Mouse (Mus musculus): ENCODE measurements around the gene Pdgfb. TPM values are rescaled to one million over a fixed set of nuclear protein-coding genes. Genes with fewer than 3 reads are reported as not detected.

Pdgfb gene
- total and polyA plus RNA-seq, 2 experiments from 2014 or later: 3.5 to 32.2 TPM

DNA sequence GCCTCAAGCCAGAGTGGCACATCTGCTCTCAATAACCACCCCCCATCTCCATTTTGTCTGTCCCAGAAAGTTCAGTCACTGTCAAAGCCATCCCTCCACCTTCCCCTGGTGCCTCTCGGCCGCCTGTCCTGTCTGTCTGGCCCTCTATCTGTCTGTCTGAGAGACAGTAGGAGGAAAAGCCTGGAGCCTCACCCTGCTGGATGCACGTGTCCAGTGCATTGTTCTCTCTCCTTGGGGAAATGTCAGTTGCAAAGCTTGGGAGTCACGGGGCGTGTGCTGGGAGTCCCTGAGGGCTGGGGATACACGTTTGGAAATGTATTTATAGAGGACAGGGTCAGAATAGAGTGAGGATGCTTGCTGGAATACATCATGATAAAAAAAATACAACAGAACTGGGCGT, 61.3 kb downstream of the Pdgfb start:
- DNase-seq (ENCODE audit: low spot score) (no peak), ATAC-seq (ENCODE audit: insufficient read depth, low read depth) (peak; percentile 21; the same call in 1 of the 2 replicates)
- Histone ChIP-seq H3K36me3 (replicated peaks; ENCODE audit: control insufficient read depth, insufficient read depth, low read length) (no peaks in the 10 kb centered on the region), H3K9ac (replicated peaks; ENCODE audit: low read depth, low read length) (no peak overlapping the region), H3K4me1 (ENCODE audit: control insufficient read depth, insufficient read depth) (peaks cover 36% of the 10 kb centered on the region), H3K27ac (ENCODE audit: low read depth) (no peak overlapping the region), H3K4me2 (ENCODE audit: low read depth, low read length) (no peak overlapping the region), H3K9me3 (replicated peaks; ENCODE audit: control insufficient read depth, low read length) (no peaks in the 10 kb centered on the region), H3K4me3 (ENCODE audit: low read depth, low read length) (no peak overlapping the region), H3K27me3 (ENCODE audit: control insufficient read depth, insufficient read depth, low read length) (no peaks in the 10 kb centered on the region)
- WGBS: 54% methylated on average over 7 of the region's 7 CpGs
- TF ChIP-seq CTCF (IDR thresholded peaks at IDR 0.05; ENCODE audit: low read depth) (no peak), EP300 (IDR thresholded peaks at IDR 0.05; ENCODE audit: low read depth) (0 out of 2 replicates have a peak, but pooled peaks have one; percentile 51)

DNA sequence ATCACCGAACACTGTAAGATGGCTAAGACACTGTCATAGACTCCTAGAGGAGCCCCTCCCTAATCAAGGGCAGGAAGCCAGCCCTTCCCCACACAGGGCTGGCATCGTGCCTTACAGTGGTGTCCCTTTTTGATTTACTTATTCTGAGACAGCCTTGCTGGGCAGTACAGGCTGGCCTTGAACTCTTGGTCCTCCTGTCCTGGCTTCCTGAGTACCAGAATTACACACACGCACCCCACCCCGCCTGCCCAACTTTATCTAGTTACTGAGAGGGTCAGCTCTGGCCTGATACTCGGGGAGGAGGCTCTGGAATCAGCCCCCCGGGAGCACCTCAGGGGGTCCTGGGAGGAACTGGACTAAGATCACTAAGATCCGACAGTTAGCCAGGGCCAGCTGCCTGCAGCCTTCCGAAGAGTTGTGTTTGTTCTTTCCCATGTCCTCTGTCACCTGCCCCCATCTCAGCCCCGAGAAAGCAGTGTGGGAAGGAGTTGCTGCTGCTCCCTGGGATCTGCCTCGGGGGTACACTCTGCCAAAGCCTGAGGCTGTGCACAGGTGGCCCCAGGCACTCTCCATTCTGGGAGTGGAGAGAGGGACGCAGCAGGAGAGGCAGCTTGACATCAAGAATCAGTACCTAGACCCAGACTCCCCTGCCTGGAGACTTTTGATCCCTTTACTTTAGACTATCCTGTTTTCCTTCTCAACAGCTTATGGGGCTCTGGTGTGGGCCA, 62.1 kb downstream of the Pdgfb start:
- Histone ChIP-seq H3K36me3 (replicated peaks; ENCODE audit: control insufficient read depth, insufficient read depth, low read length) (no peaks in the 10 kb centered on the region), H3K9ac (replicated peaks; ENCODE audit: low read depth, low read length) (no peak overlapping the region), H3K27ac (ENCODE audit: low read depth) (peak overlapping the region; percentile 73), H3K27me3 (ENCODE audit: control insufficient read depth, insufficient read depth, low read length) (no peaks in the 10 kb centered on the region), H3K4me3 (ENCODE audit: low read depth, low read length) (no peak overlapping the region), H3K9me3 (replicated peaks; ENCODE audit: control insufficient read depth, low read length) (no peaks in the 10 kb centered on the region), H3K4me1 (ENCODE audit: control insufficient read depth, insufficient read depth) (peaks cover 36% of the 10 kb centered on the region), H3K4me2 (ENCODE audit: low read depth, low read length) (no peak overlapping the region)
- WGBS: 32% methylated on average over 11 of the region's 11 CpGs
- TF ChIP-seq CTCF (IDR thresholded peaks at IDR 0.05; ENCODE audit: low read depth) (no peak), EP300 (IDR thresholded peaks at IDR 0.05; ENCODE audit: low read depth) (no peak)
- no peak; the same call in 1 of the 2 replicates for ATAC-seq (ENCODE audit: insufficient read depth, low read depth)
- DNase-seq (ENCODE audit: low spot score): no peak

DNA sequence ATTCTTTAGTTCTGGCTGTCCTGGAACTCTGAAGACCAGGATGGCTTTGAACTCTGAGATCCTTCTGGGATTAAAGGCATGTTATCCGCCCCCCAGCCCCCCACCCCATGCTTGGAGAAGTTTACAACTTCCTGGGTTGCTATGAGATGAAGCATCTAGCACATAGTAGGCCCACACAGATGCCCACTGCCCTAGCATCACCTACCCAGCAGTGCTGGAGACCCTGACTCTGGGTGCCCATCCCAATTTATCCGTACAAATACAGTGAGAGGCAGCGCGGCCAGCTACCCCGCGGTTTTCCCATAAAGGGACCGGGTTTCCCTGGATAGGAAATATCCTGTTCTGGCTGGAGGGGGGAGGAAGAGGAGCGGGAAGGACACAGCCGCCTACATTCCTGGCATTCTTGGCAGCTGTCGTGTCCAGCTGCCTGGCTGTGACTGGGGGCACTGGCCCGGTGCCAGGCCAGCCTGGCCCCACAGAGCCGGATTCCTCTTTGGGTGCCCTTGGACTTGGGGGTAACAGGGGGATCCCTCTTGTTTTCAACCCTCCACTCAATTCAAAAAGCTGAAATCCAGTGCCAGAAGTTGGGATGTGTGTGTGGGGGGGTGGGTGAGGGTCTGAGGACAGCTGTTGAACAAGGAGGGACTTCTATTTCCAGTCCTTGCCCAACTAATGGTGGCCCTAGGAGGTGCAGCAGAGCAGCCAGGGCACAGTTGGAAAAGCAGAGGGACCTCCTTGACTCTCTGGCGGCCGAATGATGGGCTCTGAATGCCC, 62.9 kb downstream of the Pdgfb start:
- Histone ChIP-seq H3K4me3 (ENCODE audit: low read depth, low read length) (no peak overlapping the region), H3K4me2 (ENCODE audit: low read depth, low read length) (peak overlapping the region; percentile 17; the same call in 1 of the 2 replicates), H3K36me3 (replicated peaks; ENCODE audit: control insufficient read depth, insufficient read depth, low read length) (no peaks in the 10 kb centered on the region), H3K9me3 (replicated peaks; ENCODE audit: control insufficient read depth, low read length) (no peaks in the 10 kb centered on the region), H3K9ac (replicated peaks; ENCODE audit: low read depth, low read length) (no peak overlapping the region), H3K27me3 (ENCODE audit: control insufficient read depth, insufficient read depth, low read length) (no peaks in the 10 kb centered on the region), H3K4me1 (ENCODE audit: control insufficient read depth, insufficient read depth) (peaks cover 36% of the 10 kb centered on the region), H3K27ac (ENCODE audit: low read depth) (peak overlapping the region; percentile 73)
- WGBS: 13% methylated on average over 14 of the region's 14 CpGs
- DNase-seq (ENCODE audit: low spot score) (peak; percentile 83), ATAC-seq (ENCODE audit: insufficient read depth, low read depth) (peak; percentile 71)
- TF ChIP-seq CTCF (IDR thresholded peaks at IDR 0.05; ENCODE audit: low read depth): no peak
- TF ChIP-seq EP300 (IDR thresholded peaks at IDR 0.05; ENCODE audit: low read depth): peak; percentile 85

DNA sequence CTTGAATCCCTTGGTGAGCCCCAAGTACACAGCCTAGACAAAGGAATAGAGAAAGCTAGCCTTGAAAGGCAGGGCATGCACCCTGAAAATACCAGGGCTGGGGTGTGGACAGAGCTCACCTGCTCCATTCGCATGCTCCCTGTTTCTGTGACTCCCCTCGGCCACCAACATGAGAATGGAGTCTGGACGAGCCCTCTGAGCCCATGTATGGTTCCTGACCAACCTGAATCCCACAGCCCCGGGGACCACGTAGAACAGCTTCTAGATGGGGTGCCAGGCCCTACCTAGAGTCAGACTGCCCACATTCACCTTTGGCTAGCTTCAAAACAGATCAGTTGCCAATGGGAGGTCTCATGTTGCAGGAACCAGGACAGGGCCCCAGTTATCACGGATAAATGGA, 63.6 kb downstream of the Pdgfb start:
- H3K4me2 ChIP-seq (ENCODE audit: low read depth, low read length): no peak overlapping the region
- no peak overlapping the region for H3K9ac ChIP-seq (replicated peaks; ENCODE audit: low read depth, low read length)
- DNase-seq (ENCODE audit: low spot score): no peak
- peak overlapping the region; percentile 73 for H3K27ac ChIP-seq (ENCODE audit: low read depth)
- no peaks in the 10 kb centered on the region for H3K27me3 ChIP-seq (ENCODE audit: control insufficient read depth, insufficient read depth, low read length)
- H3K36me3 ChIP-seq (replicated peaks; ENCODE audit: control insufficient read depth, insufficient read depth, low read length): no peaks in the 10 kb centered on the region
- no peak for ATAC-seq (ENCODE audit: insufficient read depth, low read depth)
- TF ChIP-seq CTCF (IDR thresholded peaks at IDR 0.05; ENCODE audit: low read depth) (no peak), EP300 (IDR thresholded peaks at IDR 0.05; ENCODE audit: low read depth) (no peak)
- H3K4me3 ChIP-seq (ENCODE audit: low read depth, low read length): no peak overlapping the region
- H3K4me1 ChIP-seq (ENCODE audit: control insufficient read depth, insufficient read depth): peaks cover 36% of the 10 kb centered on the region
- WGBS: 72% methylated on average over 6 of the region's 6 CpGs
- H3K9me3 ChIP-seq (replicated peaks; ENCODE audit: control insufficient read depth, low read length): no peaks in the 10 kb centered on the region

DNA sequence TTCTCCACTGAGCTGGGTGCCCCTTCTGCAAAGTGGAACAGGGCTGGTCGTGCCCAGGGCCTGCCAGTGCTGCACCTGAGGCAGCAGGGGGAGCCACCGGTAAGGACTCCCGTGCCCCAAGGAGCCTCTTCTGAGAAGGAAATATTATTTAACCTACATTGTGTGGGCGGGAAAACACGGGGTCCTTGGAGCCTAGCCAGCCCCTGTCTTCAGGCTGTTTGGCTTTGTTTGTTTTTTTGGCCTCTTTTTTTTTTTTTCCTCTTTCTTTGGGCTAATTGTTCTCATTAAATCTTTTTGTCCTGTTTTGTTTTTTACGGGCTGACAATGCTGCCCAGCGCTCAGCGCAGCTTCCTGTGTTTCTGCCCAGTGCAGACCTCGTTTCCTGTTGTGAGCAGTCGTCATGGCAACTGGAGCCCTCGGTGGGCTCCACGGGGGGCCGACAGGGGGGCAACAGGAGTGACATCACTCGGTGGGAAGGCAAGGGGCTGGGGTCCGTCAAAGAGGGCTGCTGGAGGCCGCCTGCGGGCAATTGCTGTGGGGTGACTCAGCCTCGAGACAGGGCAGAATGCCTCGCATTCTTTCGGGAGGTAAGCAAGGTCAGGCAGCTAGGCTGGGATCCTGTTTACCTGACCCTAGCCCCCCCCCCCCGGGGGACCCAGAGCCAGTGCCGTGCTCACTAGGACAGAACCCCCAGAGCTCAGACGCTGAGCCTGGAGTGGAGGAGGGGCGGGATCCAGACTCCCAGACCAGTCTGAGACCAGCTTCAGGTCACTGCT, 64.3 kb downstream of the Pdgfb start:
- peak; percentile 45 for DNase-seq (ENCODE audit: low spot score)
- no peaks in the 10 kb centered on the region for H3K9me3 ChIP-seq (replicated peaks; ENCODE audit: control insufficient read depth, low read length)
- H3K4me3 ChIP-seq (ENCODE audit: low read depth, low read length): peak overlapping the region; percentile 24
- 4% methylated on average over 24 of the region's 24 CpGs for WGBS
- peaks cover 36% of the 10 kb centered on the region for H3K4me1 ChIP-seq (ENCODE audit: control insufficient read depth, insufficient read depth)
- H3K27ac ChIP-seq (ENCODE audit: low read depth): peak overlapping the region; percentile 73
- no peaks in the 10 kb centered on the region for H3K27me3 ChIP-seq (ENCODE audit: control insufficient read depth, insufficient read depth, low read length)
- peak; percentile 25; the same call in 1 of the 2 replicates for ATAC-seq (ENCODE audit: insufficient read depth, low read depth)
- peak overlapping the region; percentile 59 for H3K4me2 ChIP-seq (ENCODE audit: low read depth, low read length)
- no peaks in the 10 kb centered on the region for H3K36me3 ChIP-seq (replicated peaks; ENCODE audit: control insufficient read depth, insufficient read depth, low read length)
- TF ChIP-seq EP300 (IDR thresholded peaks at IDR 0.05; ENCODE audit: low read depth) (no peak; the same call in 1 of the 2 replicates), CTCF (IDR thresholded peaks at IDR 0.05; ENCODE audit: low read depth) (peak; percentile 60)
- peak overlapping the region; percentile 45 for H3K9ac ChIP-seq (replicated peaks; ENCODE audit: low read depth, low read length)

Measured in heart, postnatal 0 days (tissue).